Mouse (Mus musculus): ENCODE results near the gene Rnf146. TPM values are rescaled to one million over a fixed set of nuclear protein-coding genes. Genes with fewer than 3 reads are reported as not detected.

Gene Rnf146
- total RNA-seq, 2 experiments from 2014 or later = 38.3 to 49.6 TPM

Other genes starting within 250 kb of the Rnf146 start
- gene Soga3, start 218.6 kb downstream of the Rnf146 start, total RNA-seq (2021) = 10 to 100 TPM in 1 of 2 experiments, 1 to 10 TPM in 1; 6.4 to 10.4 TPM
- gene Gm49353, start 163.5 kb downstream of the Rnf146 start, total RNA-seq (2021) = 1 to 10 TPM in 1 of 2 experiments, not detected in 1; 2.1 TPM
- 1 to 10 TPM; 3.0 to 3.2 TPM for gene 9330159F19Rik, start 150.8 kb downstream of the Rnf146 start, total RNA-seq (2021)
- gene Echdc1, start 49.3 kb downstream of the Rnf146 start, total RNA-seq (2021) = 10 to 100 TPM; 64.6 to 72.2 TPM
- 10 to 100 TPM in 1 of 2 experiments, 1 to 10 TPM in 1; 9.2 to 11.2 TPM for gene Rspo3, start 173.4 kb upstream of the Rnf146 start, total RNA-seq (2021)